Mouse (Mus musculus) embryo, embryonic 10 days (tissue): ENCODE measurements around the gene Slc6a11.
A peak's percentile ranks its signal among the peaks of the same experiment; 100 is the strongest.

ENCODE experiments used
- DNase-seq: peaks from one replicate; pipeline ENCODE4 v3.0.0-alpha.2; 2015; ENCODE audit warnings: low spot score

Slc6a11 gene

DNA sequence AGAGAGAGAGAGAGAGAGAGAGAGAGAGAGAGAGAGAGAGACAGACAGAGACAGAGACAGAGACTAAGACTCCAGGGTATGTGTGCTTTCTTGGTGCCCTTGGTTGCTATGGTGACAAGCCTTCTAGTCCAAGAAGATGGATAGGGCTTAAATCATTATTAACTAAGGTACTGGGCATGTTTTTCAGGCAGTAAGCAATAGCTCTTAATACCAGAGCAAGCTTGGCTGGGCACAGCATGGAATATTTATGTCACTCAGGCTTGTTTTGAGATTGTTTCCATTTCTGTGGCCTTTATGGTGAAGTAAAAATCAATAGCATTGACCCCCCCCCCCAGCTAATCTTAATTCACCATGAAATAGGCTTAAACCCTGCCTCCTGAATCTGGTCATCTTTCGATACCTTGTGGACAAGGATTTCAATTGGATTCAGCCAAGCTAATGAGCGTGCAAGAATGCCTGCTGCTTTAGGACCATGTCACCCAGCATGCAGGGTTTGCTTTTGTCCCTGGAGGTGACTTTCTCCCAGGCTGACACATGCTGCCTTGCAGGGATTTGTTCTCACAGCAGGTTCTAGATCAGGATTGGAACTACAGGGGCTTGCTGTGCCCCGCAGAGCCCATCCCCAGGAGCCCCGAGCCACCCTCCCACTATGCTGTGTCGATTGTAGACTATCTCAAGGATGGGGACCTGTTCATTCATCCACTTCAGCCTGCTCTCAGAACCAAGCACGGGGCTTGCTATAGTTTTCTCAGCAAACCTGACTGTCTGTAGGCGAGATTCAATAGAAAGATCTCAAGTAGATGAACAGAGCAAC is 51.5 kb downstream of the Slc6a11 start:
- DNase-seq: peak; percentile 59

DNA sequence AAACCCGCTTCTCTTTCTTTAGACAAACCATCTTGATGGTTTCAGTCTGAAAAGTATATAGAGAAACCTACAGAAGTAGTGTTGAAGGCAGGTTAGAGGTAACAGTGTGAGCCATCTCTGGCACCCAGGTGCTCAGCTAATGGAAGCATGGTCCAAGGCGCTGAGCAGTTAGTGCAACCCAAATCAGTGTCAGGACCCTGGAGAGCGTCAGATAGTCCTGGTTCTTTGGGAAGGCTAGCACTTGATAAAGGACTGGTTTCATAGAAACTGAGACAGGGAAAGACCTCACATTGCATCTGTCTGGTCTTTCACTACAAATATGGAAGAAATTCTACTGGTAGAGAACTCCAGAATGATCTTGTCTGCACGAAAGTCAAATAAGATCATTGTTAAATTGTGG is 56.1 kb downstream of the Slc6a11 start:
- peak; percentile 79 for DNase-seq

DNA sequence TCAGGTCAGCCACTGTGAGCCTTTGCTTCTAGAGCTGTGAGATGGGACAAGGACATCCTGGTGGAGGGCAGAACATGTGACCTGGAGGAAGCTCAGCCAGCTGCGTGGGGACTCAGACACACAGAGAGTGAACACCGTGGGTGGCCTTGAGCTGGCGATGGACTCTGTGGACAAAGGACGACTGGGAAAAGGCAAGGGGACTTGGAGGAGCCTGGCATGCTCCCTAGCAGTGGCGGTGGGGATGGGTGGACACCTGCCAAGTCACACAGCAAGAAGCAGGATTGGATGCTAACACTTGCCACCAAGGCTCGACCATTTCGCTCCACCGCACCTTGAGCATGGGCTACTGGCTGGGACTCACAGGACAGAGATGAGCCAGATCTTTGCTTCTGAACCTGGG is 57.8 kb downstream of the Slc6a11 start:
- no peak for DNase-seq

DNA sequence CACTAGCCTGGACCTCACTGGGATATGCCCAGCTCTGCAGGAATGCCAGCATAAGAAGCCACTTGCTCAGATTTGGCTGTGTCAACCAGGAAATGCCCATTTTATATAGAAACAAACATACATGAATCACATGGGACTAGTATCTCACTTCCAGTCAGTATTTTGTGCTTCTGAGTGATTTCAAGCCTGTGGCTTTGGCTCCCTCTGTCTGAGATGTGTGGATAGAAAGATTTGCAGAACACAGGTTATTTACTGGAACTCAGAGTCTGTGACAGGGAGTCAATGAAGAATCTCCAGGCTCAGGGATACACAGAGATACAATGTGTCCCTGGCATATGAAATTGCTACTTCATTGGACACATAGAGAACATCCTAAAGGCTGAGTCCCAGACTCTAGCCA is 65.0 kb downstream of the Slc6a11 start:
- no peak for DNase-seq

DNA sequence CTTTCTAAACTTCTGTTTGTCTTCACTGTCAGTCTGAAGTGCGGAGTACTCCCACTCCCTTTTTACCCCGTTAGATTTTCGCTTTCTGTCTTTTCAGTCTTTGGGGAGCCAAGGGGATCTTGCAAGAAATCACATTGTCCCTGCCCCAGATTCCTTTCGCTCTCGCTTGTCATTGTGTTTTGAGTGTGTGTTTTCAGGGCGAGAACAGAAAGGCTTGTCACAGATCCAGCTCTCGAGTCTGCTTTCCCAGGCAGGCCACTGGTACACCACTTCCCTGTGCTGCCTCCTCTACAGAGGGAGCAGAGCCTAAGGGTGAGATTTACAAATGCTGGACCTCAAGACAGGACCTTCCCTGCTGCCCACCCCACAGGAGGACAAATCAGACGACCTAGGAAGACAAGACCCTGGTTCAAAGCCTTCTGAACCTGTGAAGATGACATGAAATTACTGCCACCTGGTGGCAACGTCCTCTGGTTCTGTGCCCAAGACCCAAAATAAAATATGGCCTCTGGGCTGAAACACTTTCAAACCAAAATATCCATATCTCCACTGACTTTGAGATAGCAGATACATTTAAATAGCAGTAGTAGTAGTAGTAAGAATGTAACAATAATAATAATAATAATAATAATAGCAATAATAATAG is 68.3 kb downstream of the Slc6a11 start:
- peak; percentile 58 for DNase-seq

DNA sequence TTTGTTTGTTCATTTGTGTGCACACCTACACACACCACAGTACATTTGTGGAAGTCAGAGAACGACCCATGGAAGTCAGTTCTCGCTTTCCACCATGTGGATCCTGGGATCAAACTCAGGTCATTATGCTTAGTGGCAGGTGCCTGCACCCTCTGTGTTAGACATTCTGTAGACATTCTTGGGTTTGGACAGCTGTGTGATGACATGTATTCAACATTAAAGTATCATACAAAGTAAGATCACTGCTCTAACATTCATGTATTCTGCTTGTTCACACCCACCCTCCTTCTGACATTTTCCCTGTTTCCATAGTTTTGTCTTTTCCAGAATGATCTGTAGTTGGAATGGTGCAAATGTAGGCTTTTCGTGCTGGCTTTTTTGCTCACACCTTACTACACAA is 73.5 kb downstream of the Slc6a11 start:
- DNase-seq: no peak

DNA sequence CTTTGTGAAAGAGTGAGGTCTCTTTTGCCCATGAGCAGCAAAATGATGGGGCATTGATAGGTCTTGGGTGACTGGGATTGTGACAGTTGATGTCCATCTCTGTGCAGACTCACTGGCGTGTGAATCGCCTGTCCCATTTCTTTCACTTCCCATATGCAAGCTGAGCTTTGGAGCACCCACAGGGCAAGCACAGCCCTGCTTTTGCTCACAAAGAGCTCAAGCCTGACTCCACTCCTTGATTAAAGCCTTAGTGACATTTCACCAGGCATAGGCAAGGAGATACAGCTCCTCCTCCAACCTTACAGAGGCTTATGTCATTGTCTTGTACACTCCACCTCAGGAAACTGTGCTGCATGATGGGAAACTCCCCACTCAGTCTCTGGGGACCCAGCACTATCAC is 77.3 kb downstream of the Slc6a11 start:
- DNase-seq: no peak

DNA sequence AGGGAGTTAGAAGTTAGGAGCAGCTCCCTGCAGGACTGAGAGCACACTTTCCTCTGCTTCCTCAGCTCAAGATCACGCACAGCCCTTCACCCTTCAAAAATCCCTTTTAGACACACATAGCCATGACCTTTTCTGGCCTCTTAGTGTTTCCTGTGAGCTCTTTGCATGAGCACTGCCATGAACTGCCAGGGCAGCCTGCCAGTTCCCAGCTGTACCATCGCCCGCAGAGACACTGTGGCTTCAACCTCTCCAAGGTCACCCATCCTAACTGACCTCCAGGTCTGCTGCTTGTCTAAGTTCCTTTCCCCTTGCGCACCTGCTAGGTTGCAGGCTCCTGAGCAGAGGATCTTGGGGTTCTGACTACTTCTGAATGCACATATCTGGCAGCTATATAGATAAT is 83.4 kb downstream of the Slc6a11 start:
- no peak for DNase-seq

DNA sequence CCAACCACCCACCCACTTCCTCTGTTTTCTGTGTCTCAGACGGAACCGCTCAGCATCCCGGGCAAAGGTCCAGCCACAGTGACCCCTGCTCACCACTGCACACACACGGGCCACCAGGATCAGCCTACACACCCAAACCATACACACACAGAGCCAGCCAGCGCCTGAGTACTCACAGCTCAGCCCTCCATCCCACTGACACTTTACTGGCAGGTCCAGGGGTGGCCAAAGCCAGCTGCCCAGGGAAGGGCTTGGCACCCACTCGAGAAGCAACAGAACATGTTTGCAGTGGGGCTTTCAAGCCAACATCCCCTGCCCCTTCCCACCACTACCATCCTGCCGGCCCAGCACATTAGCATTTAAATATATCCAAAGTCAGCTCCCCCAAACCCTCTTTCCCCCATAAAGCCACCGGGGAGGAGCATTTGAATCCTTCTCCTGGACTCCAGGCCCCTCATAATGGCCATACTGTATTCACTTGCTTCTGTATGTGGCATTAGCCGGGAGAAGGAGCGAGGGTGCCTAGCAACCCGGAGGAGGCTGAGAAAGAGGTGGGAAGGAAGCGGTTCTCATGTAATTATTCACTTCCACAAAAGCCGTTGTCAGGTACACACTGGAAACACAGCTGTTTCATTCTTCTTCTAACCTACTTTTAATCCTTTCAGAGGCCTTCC is 85.8 kb downstream of the Slc6a11 start:
- DNase-seq: peak; percentile 21

DNA sequence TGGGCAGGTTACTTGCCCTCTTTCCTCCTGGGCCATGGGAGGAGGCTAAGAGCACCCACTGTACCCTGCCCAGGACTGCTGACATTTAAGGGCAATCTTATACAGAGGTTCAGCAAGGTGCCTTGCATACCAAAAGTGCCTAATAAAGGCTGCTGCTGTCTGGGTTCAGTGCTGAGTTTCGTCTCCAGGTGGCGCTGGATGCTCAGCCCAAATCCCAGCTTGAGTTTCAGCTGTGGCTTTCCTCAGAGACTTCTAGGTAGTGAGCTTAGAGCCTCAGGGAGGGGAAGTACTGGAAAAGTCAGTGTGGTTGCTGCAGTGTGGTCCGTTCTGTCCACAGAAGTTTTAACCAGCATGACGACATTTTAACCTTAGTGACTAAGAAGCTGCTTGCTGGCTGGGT is 93.4 kb downstream of the Slc6a11 start:
- DNase-seq: peak; percentile 41

DNA sequence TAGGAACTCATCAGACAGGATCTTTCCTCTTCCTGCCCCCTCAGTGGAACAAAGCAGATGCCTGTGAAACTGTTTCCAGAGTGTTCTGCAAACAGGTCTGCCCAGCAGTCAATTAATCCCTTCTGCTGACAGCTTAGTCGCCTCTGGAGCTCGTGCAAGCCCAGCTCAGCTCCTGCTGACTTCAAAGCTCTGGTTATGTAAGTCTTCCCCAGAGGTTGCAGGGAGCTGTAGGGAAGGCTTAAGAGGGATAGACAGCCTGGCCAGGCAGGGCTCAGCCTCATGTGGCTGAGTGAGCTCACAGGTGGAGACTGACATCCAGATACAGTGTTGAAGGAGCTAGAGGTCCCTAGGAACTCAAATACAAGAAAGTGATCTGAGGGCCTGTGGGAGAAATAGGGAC is 96.3 kb downstream of the Slc6a11 start:
- DNase-seq: peak; percentile 40

DNA sequence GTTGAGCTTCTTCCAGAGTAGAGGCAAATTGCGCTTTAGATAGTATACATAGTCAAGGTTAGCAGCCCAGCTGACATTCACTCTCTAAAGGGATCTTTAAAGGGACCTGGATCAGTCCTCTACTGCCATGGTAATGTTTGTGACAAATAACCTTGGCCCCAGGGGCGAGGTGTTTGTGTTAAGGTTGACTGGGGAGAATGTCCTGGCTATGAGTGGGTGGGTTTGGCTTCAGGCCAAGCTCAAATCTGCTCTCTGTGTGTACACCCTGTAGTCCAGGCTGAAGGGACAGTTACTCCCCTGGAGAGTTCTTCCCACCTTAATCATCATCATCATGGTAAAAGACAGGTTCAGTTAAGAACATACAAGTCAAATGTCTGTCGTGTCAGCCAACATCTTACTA is 97.2 kb downstream of the Slc6a11 start:
- DNase-seq: no peak

DNA sequence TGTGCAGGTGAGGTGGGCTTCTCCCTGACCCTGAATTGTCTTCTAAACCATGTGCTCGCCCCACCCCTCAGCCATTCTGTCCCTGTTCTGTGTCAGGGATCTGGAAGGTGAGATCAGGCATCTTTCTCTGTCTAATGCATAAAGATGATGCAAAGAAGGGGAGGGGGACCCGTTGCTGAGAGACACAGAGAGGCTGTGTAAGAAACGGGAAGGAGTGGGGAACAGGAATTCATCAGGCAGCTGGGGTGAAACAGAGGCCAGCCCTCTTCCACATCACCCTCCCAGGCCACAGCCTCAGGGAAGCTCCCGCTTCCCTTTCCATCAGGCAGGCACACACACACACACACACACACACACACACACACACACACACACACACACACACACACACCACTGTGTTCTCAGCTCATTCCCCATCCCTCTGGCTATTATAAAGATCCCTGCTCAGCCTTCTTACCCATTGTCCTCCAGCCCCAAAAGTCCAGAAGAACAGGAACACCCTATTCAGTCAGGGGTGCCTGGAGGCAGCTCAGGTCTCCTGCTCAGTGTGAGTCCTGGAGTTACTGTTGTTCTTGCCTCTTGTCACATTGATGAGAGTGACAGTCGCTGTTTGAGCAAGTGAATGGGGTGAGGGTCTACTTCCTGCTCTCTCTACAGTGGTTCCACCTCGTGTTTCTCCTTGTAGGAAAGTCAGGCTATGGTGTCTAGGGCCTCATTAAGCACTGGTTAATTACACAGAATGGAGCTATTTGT is 108.0 kb downstream of the Slc6a11 start:
- peak; percentile 24 for DNase-seq

DNA sequence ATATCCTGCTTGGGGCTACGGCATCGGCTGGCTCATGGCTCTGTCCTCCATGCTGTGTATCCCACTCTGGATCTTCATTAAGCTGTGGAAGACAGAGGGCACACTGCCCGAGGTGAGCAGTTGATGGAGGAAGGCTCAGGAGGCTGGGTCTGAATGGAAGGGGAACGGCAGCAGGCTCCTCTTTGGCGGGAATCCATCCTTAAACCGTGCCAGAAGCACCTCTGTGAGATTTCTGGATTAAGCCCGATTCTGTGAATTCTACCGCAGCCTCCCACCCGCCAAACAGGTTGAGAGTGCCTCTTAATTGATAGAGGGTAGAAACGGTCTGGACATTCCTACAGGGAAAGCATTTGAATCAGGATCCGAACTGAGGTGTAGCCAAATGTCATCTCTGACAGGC is 114.6 kb downstream of the Slc6a11 start:
- no peak for DNase-seq

DNA sequence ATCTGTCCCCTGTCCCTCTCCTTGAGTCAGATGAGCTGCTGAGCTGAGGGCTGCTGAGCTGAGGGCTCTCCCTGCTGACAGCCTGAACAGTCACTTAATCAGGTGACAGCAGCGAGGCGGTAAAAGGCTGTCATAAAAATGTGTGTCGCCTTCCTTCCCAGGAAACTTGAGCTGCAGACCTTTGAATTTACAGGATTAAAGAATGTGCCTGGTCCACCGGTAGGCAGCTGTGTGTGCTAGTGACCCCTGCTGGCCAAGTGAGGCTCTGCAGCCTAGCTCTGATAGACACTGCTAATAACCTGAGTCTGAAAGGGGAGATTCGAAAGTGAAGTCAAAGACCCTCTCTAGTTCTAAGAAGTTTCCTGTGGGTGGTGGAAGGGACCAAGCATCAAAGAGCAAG is 119.3 kb downstream of the Slc6a11 start:
- DNase-seq: peak; percentile 89

DNA sequence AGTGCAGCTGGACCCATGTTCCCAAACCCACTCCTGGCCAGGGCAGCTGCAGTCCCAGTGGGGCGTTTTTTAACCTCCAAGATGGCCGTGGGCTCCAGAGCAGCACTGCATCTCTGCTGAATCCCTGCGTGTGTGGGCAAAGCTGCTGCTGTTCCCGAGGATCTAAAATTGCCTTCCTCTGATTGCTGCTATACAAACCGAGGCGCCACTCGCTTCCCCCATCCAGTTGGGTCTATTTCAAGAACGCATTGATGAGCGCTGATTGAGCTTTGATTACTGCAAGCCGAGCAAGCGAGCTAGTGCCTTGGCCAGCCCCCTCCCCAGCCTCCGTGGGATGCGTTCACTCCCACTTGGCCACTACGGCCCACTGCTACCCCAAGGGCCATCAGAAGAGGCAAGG is 123.9 kb downstream of the Slc6a11 start:
- DNase-seq: no peak

DNA sequence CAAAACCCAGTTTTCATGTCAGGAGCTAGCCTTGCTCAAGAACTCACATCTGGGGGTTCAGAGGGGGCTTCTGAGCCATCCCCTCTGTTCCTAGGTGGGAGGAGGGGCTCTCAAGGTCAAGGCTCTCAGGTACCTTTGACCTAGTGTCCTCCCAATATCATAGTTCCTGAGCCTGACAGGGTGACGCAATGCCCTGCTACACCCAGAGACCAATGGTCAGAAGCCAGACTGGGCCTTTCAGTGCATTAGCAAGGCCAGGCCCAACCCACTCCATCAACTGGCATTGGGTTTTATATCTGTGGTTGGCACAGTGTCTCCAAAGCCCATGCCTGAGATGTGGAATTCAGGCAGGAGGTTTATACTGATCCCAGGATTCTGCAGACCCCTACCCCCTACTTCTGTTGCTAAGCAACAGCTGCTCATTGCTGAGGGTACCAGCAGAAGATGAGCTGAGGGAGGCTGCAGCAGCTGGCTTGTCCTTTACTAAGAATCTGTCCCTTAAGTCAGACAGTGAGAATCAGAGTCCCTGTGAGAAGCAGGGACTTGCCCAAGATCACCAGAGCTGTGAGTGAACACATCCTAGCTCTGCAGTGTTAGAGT is 126.8 kb downstream of the Slc6a11 start:
- DNase-seq: no peak

DNA sequence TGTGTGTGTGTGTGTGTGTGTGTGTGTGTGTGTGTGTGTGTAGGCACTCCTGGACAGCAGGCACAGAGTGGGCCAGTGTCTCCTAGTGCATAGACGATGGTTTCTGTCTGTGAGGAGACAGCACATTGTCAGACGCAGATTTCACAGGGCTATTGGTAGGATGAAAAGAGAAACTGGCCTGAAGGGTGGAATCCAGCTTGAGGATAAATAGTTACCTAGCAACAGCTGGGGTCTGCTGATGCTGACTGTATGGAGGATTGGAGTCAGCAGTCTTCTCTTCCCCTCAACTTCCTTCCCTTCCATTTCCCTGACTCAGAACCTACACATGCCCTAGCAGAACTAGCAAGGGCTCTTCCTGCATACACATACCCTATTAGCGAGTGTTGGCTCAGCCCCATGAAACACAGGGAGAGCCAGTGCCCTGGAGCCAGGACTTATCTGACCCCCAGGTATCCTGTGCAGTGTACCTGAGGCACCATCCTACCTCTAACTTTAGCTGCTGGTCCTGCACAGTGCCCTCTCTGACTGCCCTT is 127.7 kb downstream of the Slc6a11 start:
- no peak for DNase-seq

DNA sequence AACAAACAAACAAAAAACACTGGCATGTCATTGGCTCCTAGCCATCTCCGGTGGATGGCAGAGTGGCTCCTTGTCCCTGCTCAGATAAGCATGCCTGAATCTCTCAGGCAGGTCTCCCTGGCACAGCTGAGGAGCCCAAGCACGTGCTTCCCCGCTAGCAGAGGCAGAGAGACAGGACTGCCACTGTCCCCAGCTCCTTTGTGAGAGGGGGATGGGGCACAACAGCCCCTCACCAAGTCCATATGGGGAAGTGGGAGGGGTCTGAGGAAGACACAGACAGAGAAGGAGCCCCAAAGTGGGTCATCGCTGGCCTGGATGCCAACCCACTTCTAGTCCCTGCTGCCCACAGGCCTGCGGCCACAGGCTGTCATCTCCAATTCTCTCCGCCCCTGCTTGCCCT is 130.6 kb downstream of the Slc6a11 start:
- no peak for DNase-seq

DNA sequence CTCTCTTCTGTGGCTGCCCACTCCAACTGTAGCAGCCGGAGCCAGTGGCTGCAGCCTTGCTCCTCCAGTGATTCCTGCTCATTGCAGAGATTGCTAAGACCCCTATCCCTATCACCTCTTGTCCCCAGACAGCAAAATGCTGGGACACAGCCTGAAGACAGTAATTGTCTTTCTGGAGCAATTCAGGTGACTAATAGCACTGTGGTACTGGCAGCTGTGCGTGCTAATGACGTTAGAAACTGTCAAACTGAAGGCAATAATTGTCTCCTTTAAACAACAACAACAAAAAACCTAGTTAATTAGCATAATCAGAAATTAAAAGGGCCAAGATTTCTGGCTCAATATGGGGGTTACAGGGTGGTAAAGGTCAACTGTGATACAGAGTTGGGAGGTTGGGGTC is 133.0 kb downstream of the Slc6a11 start:
- no peak for DNase-seq

DNA sequence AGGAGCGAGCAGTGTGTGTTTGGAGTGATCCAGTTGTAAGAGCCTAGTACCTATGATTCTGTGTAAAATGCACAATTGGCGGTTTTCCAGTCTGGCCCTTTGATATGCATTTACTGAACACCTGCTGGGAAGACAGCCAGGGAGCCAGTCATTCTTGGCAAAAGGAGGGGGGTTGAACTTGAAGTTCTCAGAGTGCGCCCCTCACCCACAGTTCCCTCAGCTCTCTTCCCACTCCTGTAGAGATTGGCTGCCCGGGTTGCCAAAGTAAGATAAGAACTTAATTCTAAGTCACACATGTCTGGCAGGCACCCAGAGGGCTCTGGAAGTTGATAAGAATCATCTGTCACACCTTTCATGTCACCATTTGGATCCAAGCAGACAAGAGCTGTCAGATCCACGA is 133.4 kb downstream of the Slc6a11 start:
- DNase-seq: no peak

DNA sequence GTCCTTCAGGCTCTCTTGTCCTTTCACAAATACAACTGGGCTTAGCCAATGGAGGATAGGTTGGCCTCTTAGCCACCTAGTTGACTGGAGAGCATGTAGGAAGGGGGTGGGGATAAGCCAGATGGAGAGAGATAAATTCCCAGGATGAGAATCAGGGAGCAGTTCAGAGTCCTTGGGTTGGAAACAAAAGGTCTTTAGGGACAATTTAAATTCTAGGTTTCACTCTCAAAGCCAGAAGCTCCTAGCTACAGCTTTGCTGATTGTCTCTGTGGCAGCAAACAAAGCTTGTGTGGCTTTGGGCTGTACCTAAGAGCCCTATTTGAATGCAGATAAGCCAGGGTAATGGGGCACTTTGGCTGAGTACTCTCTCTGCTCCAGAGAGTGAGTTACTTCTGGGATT is 135.2 kb downstream of the Slc6a11 start:
- no peak for DNase-seq
